Mouse (Mus musculus) R1 (cell line): ENCODE results near the gene Morc3.
A peak's percentile ranks its signal among the peaks of the same experiment; 100 is the strongest.

ENCODE experiments used
- DNase-seq: peaks from one replicate; pipeline ENCODE4 v3.0.0-alpha.2; 2018; ENCODE audit warnings: low read depth, low spot score

Gene Morc3

GRCm38 (mm10) chr16:93883423-93884085, 51.6 kb downstream of the Morc3 start, which contains the start of gene Chaf1b:
TSS of gene Chaf1b (plus strand) at chr16:93883901.
- DNase-seq = peak; percentile 98

GRCm38 (mm10) chr16:93884086-93884721, 52.3 kb downstream of the Morc3 start:
- DNase-seq = peak; percentile 62

GRCm38 (mm10) chr16:93884722-93885113, 52.8 kb downstream of the Morc3 start:
- DNase-seq = no peak

- no peak for DNase-seq
Observed at GRCm38 (mm10) chr16:93888481-93888880, 56.6 kb downstream of the Morc3 start.

GRCm38 (mm10) chr16:93890948-93891604, 59.2 kb downstream of the Morc3 start:
- DNase-seq = peak; percentile 91

- no peak for DNase-seq
Observed at GRCm38 (mm10) chr16:93893285-93893684, 61.4 kb downstream of the Morc3 start.

- peak; percentile 80 for DNase-seq
Observed at GRCm38 (mm10) chr16:93903027-93903426, 71.1 kb downstream of the Morc3 start.

- peak; percentile 88 for DNase-seq
Observed at GRCm38 (mm10) chr16:93906156-93907014, 74.5 kb downstream of the Morc3 start.

- DNase-seq = peak; percentile 93
Observed at GRCm38 (mm10) chr16:93907761-93908160, 75.8 kb downstream of the Morc3 start.

GRCm38 (mm10) chr16:93908196-93908595, 76.3 kb downstream of the Morc3 start:
- peak; percentile 76 for DNase-seq

GRCm38 (mm10) chr16:93909936-93910335, 78.0 kb downstream of the Morc3 start:
- DNase-seq = no peak

GRCm38 (mm10) chr16:93910735-93911665, 79.1 kb downstream of the Morc3 start:
- DNase-seq = peak; percentile 80

- DNase-seq = no peak
Observed at GRCm38 (mm10) chr16:93912158-93912557, 80.2 kb downstream of the Morc3 start.

- DNase-seq = peak; percentile 51
Observed at GRCm38 (mm10) chr16:93912808-93913207, 80.9 kb downstream of the Morc3 start.

- no peak for DNase-seq
Observed at GRCm38 (mm10) chr16:93913881-93914576, 82.1 kb downstream of the Morc3 start.

GRCm38 (mm10) chr16:93915338-93915849, 83.5 kb downstream of the Morc3 start:
- DNase-seq = peak; percentile 76

- DNase-seq = peak; percentile 87
Observed at GRCm38 (mm10) chr16:93917712-93918678, 86.1 kb downstream of the Morc3 start.

- peak; percentile 53 for DNase-seq
Observed at GRCm38 (mm10) chr16:93918679-93919060, 86.7 kb downstream of the Morc3 start.

GRCm38 (mm10) chr16:93919189-93919588, 87.3 kb downstream of the Morc3 start:
- DNase-seq = no peak
